Mouse (Mus musculus) limb, embryonic 10.5 days (tissue): ENCODE results near the gene Krt82. TPM values are rescaled to one million over a fixed set of nuclear protein-coding genes. Genes with fewer than 3 reads are reported as not detected.
A peak's percentile ranks its signal among the peaks of the same experiment; 100 is the strongest.

Experiments used
- DNase-seq: peaks from one replicate; pipeline ENCODE4 v3.0.0-alpha.2; 2017; ENCODE audit warnings: low spot score
- H3K27ac ChIP-seq: fragments of 300-500 bp; sonication (generic); 2 replicates; pipeline ENCODE4 v1.5.1; 2016; ENCODE audit warnings: mild to moderate bottlenecking
- H3K27me3 ChIP-seq: fragments of 300-500 bp; sonication (generic); 2 replicates; pipeline ENCODE4 v1.6.1; 2016; ENCODE audit warnings: low read depth, mild to moderate bottlenecking; ENCODE audit not compliant: poor library complexity, severe bottlenecking
- H3K36me3 ChIP-seq: fragments of 300-500 bp; sonication (generic); 2 replicates; pipeline ENCODE4 v1.6.1; 2016; ENCODE audit warnings: mild to moderate bottlenecking, moderate library complexity
- H3K4me1 ChIP-seq: fragments of 300-500 bp; sonication (generic); 2 replicates; pipeline ENCODE4 v1.6.1; 2016
- H3K4me3 ChIP-seq: fragments of 300-500 bp; sonication (generic); 2 replicates; pipeline ENCODE4 v1.5.1; 2016; ENCODE audit warnings: mild to moderate bottlenecking, moderate library complexity
- H3K9me3 ChIP-seq: fragments of 300-500 bp; sonication (generic); replicated peaks from 2 replicates; pipeline ENCODE4 v1.6.1; 2016; ENCODE audit warnings: mild to moderate bottlenecking
- WGBS: fragments of 180-500 bp; shearing (Covaris S2); methylation state at CpG from one replicate; pipeline ENCODE4 v1.1.7; 2016; 5-methylcytosine and 5-hydroxymethylcytosine counted together
- polyA plus RNA-seq: library from polyadenylated mRNA; unstranded; fragments of >200 nt; fragmentation: Nextera tagmentation; extraction: Ambion mirVana; gene quantifications from 2 replicates; pipeline ENCODE4 v1.2.1, GENCODE M21; 2016

The Krt82 gene
- polyA plus RNA-seq: not detected in 2 replicates

- 69% methylated on average over 7 of the region's 7 CpGs for WGBS
- peaks cover 39% of the 10 kb centered on the region for H3K27me3 ChIP-seq
- peaks cover 10% of the 10 kb centered on the region for H3K4me1 ChIP-seq
- H3K36me3 ChIP-seq: no peaks in the 10 kb centered on the region
- no peaks in the 10 kb centered on the region for H3K9me3 ChIP-seq
- DNase-seq: no peak
- no peak within 1 kb of the TSS for H3K4me3 ChIP-seq
- H3K27ac ChIP-seq: no peak within 1 kb of the TSS
Observed at GRCm38 (mm10) chr15:101550567-101550966, at the start of gene Krt82. TSS of gene Krt82 (minus strand) at chr15:101550667.

- 83% methylated on average over 6 of the region's 6 CpGs for WGBS
- no peaks in the 10 kb centered on the region for H3K36me3 ChIP-seq
- H3K27ac ChIP-seq: no peak overlapping the region
- no peaks in the 10 kb centered on the region for H3K4me1 ChIP-seq
- no peak overlapping the region for H3K4me3 ChIP-seq
- H3K9me3 ChIP-seq: no peaks in the 10 kb centered on the region
- no peak for DNase-seq
- no peaks in the 10 kb centered on the region for H3K27me3 ChIP-seq
Observed at GRCm38 (mm10) chr15:101599123-101599522, 48.7 kb upstream of the Krt82 start.

- H3K27me3 ChIP-seq: no peaks in the 10 kb centered on the region
- H3K4me1 ChIP-seq: no peaks in the 10 kb centered on the region
Observed at GRCm38 (mm10) chr15:101588216-101588615, 37.7 kb upstream of the Krt82 start.

GRCm38 (mm10) chr15:101584456-101584855 lies 34.0 kb upstream of the Krt82 start:
- Histone ChIP-seq H3K9me3 (no peaks in the 10 kb centered on the region), H3K36me3 (no peaks in the 10 kb centered on the region), H3K4me1 (no peaks in the 10 kb centered on the region), H3K4me3 (no peak overlapping the region), H3K27me3 (no peaks in the 10 kb centered on the region), H3K27ac (no peak overlapping the region)
- DNase-seq: no peak
- WGBS: 54% methylated on average over 2 of the region's 2 CpGs

More at GRCm38 (mm10) chr15:101588216-101588615, 37.7 kb upstream of the Krt82 start:
- no peak for DNase-seq
- Histone ChIP-seq H3K9me3 (no peaks in the 10 kb centered on the region), H3K4me3 (no peak overlapping the region), H3K36me3 (no peaks in the 10 kb centered on the region), H3K27ac (no peak overlapping the region)
- WGBS: 79% methylated on average over 10 of the region's 10 CpGs

GRCm38 (mm10) chr15:101583211-101583965 lies 32.9 kb upstream of the Krt82 start:
- Histone ChIP-seq H3K9me3 (no peaks in the 10 kb centered on the region), H3K4me3 (no peak overlapping the region), H3K36me3 (no peaks in the 10 kb centered on the region), H3K27me3 (no peaks in the 10 kb centered on the region), H3K4me1 (no peaks in the 10 kb centered on the region), H3K27ac (no peak overlapping the region)
- WGBS: 79% methylated on average over 8 of the region's 8 CpGs
- no peak for DNase-seq

- Histone ChIP-seq H3K4me3 (no peak overlapping the region), H3K4me1 (no peaks in the 10 kb centered on the region), H3K27me3 (no peaks in the 10 kb centered on the region), H3K9me3 (no peaks in the 10 kb centered on the region), H3K36me3 (no peaks in the 10 kb centered on the region), H3K27ac (no peak overlapping the region)
- 87% methylated on average over 3 of the region's 3 CpGs for WGBS
- DNase-seq: no peak
Observed at GRCm38 (mm10) chr15:101581701-101582100, 31.2 kb upstream of the Krt82 start.

- Histone ChIP-seq H3K9me3 (no peaks in the 10 kb centered on the region), H3K27ac (no peak overlapping the region), H3K27me3 (0 out of 2 replicates have a peak, but pooled peaks cover 3% of the 10 kb centered on the region), H3K4me1 (peaks cover 17% of the 10 kb centered on the region), H3K36me3 (no peaks in the 10 kb centered on the region), H3K4me3 (no peak overlapping the region)
- WGBS: 88% methylated on average over 5 of the region's 5 CpGs
- DNase-seq: no peak
Observed at GRCm38 (mm10) chr15:101575506-101575905, 25.0 kb upstream of the Krt82 start.

- Histone ChIP-seq H3K27ac (peak within 1 kb of the TSS; percentile 2; the same call in 1 of the 2 replicates), H3K4me3 (no peak within 1 kb of the TSS), H3K9me3 (no peaks in the 10 kb centered on the region), H3K4me1 (peaks cover 20% of the 10 kb centered on the region), H3K27me3 (0 out of 2 replicates have a peak, but pooled peaks cover 3% of the 10 kb centered on the region), H3K36me3 (no peaks in the 10 kb centered on the region)
- WGBS: 72% methylated on average over 15 of the region's 15 CpGs
- DNase-seq: no peak
Observed at GRCm38 (mm10) chr15:101573796-101574345, 23.4 kb upstream of the Krt82 start, which contains the start of gene Krt75. TSS of gene Krt75 (minus strand) at chr15:101573904.

GRCm38 (mm10) chr15:101567780-101568179 lies 17.3 kb upstream of the Krt82 start:
- Histone ChIP-seq H3K27me3 (0 out of 2 replicates have a peak, but pooled peaks cover 3% of the 10 kb centered on the region), H3K4me3 (no peak overlapping the region), H3K4me1 (peaks cover 20% of the 10 kb centered on the region), H3K27ac (no peak overlapping the region), H3K9me3 (no peaks in the 10 kb centered on the region), H3K36me3 (no peaks in the 10 kb centered on the region)
- 50% methylated on average over 7 of the region's 7 CpGs for WGBS
- DNase-seq: no peak

- Histone ChIP-seq H3K9me3 (no peaks in the 10 kb centered on the region), H3K4me1 (peaks cover 24% of the 10 kb centered on the region), H3K4me3 (no peak within 1 kb of the TSS), H3K36me3 (no peaks in the 10 kb centered on the region), H3K27ac (no peak within 1 kb of the TSS), H3K27me3 (no peaks in the 10 kb centered on the region)
- DNase-seq: no peak
- WGBS: 72% methylated on average over 5 of the region's 5 CpGs
Observed at GRCm38 (mm10) chr15:101562850-101563249, 12.4 kb upstream of the Krt82 start, which contains the start of gene Krt90. TSS of gene Krt90 (minus strand) at chr15:101562950.

GRCm38 (mm10) chr15:101558034-101558646 lies 7.7 kb upstream of the Krt82 start:
- H3K9me3 ChIP-seq: no peaks in the 10 kb centered on the region
- H3K36me3 ChIP-seq: no peaks in the 10 kb centered on the region
- H3K4me1 ChIP-seq: peaks cover 16% of the 10 kb centered on the region
- 4% methylated on average over 7 of the region's 7 CpGs for WGBS
- H3K27me3 ChIP-seq: peaks cover 11% of the 10 kb centered on the region
- DNase-seq: no peak
- no peak overlapping the region for H3K4me3 ChIP-seq
- 0 out of 2 replicates have a peak overlapping the region, but pooled peaks have one; percentile 8 for H3K27ac ChIP-seq

- Histone ChIP-seq H3K27ac (no peak overlapping the region), H3K36me3 (no peaks in the 10 kb centered on the region), H3K4me3 (0 out of 2 replicates have a peak overlapping the region, but pooled peaks have one; percentile 18), H3K9me3 (no peaks in the 10 kb centered on the region), H3K27me3 (peaks cover 39% of the 10 kb centered on the region), H3K4me1 (peaks cover 16% of the 10 kb centered on the region)
- WGBS: 1% methylated on average over 11 of the region's 11 CpGs
- DNase-seq: peak; percentile 57
Observed at GRCm38 (mm10) chr15:101553169-101553568, 2.7 kb upstream of the Krt82 start.

- 81% methylated on average over 8 of the region's 8 CpGs for WGBS
- Histone ChIP-seq H3K36me3 (no peaks in the 10 kb centered on the region), H3K27me3 (peaks cover 39% of the 10 kb centered on the region), H3K4me1 (peaks cover 10% of the 10 kb centered on the region), H3K27ac (no peak overlapping the region), H3K9me3 (no peaks in the 10 kb centered on the region), H3K4me3 (no peak overlapping the region)
- no peak for DNase-seq
Observed at GRCm38 (mm10) chr15:101552188-101552587, 1.7 kb upstream of the Krt82 start.
